Mouse (Mus musculus): ENCODE measurements around the gene Snx9. TPM values are rescaled to one million over a fixed set of nuclear protein-coding genes. Genes with fewer than 3 reads are reported as not detected.
A peak's percentile ranks its signal among the peaks of the same experiment; 100 is the strongest.

The Snx9 gene
- polyA plus RNA-seq (2012; rRNA removed): 28.0 and 66.3 TPM in 2 replicates

GRCm38 (mm10) chr17:5841128-5841942 is at the start of gene Snx9:
TSS of gene Snx9 (plus strand) at chr17:5841329.
- no peaks in the 10 kb centered on the region for H3K27me3 ChIP-seq (ENCODE audit: control insufficient read depth, insufficient read depth, low read length)
- H3K4me1 ChIP-seq (ENCODE audit: control insufficient read depth, insufficient read depth, insufficient read length, low read length): peaks cover 21% of the 10 kb centered on the region
- under 1% methylated on average over 123 of the region's 131 CpGs for WGBS
- H3K4me3 ChIP-seq (ENCODE audit: low read depth, low read length): peak within 1 kb of the TSS; percentile 74
- H3K36me3 ChIP-seq (ENCODE audit: control insufficient read depth, insufficient read depth, low read length): no peaks in the 10 kb centered on the region
- TF ChIP-seq POLR2A (IDR thresholded peaks at IDR 0.05; ENCODE audit: low read depth, low read length): peak; percentile 62; the same call in 1 of the 2 replicates
- TF ChIP-seq CTCF (IDR thresholded peaks at IDR 0.05; ENCODE audit: extremely low read depth, insufficient read length, insufficient replicate concordance, low read depth, low read length): no peak
- H3K27ac ChIP-seq (ENCODE audit: insufficient read depth, low read depth, low read length): peak within 1 kb of the TSS; percentile 98

GRCm38 (mm10) chr17:5792164-5792791 is 48.9 kb upstream of the Snx9 start:
- Histone ChIP-seq H3K27ac (ENCODE audit: insufficient read depth, low read depth, low read length) (no peak overlapping the region), H3K27me3 (ENCODE audit: control insufficient read depth, insufficient read depth, low read length) (no peaks in the 10 kb centered on the region), H3K4me1 (ENCODE audit: control insufficient read depth, insufficient read depth, insufficient read length, low read length) (peaks cover 16% of the 10 kb centered on the region; the same call in 1 of the 2 replicates), H3K4me3 (ENCODE audit: low read depth, low read length) (no peak overlapping the region), H3K36me3 (ENCODE audit: control insufficient read depth, insufficient read depth, low read length) (no peaks in the 10 kb centered on the region)
- WGBS: 92% methylated on average over 12 of the region's 12 CpGs
- TF ChIP-seq CTCF (IDR thresholded peaks at IDR 0.05; ENCODE audit: extremely low read depth, insufficient read length, insufficient replicate concordance, low read depth, low read length): no peak
- TF ChIP-seq POLR2A (IDR thresholded peaks at IDR 0.05; ENCODE audit: low read depth, low read length): no peak

GRCm38 (mm10) chr17:5793593-5793992 is 47.5 kb upstream of the Snx9 start:
- Histone ChIP-seq H3K36me3 (ENCODE audit: control insufficient read depth, insufficient read depth, low read length) (no peaks in the 10 kb centered on the region), H3K4me3 (ENCODE audit: low read depth, low read length) (no peak overlapping the region), H3K27ac (ENCODE audit: insufficient read depth, low read depth, low read length) (peak overlapping the region; percentile 57), H3K4me1 (ENCODE audit: control insufficient read depth, insufficient read depth, insufficient read length, low read length) (peaks cover 27% of the 10 kb centered on the region; the same call in 1 of the 2 replicates), H3K27me3 (ENCODE audit: control insufficient read depth, insufficient read depth, low read length) (no peaks in the 10 kb centered on the region)
- no peak for TF ChIP-seq CTCF (IDR thresholded peaks at IDR 0.05; ENCODE audit: extremely low read depth, insufficient read length, insufficient replicate concordance, low read depth, low read length)
- TF ChIP-seq POLR2A (IDR thresholded peaks at IDR 0.05; ENCODE audit: low read depth, low read length): no peak
- WGBS: 37% methylated on average over 4 of the region's 4 CpGs

GRCm38 (mm10) chr17:5794276-5794675 is 46.9 kb upstream of the Snx9 start:
- 72% methylated on average over 5 of the region's 5 CpGs for WGBS
- H3K27ac ChIP-seq (ENCODE audit: insufficient read depth, low read depth, low read length): peak overlapping the region; percentile 57; the same call in 1 of the 2 replicates
- no peak for TF ChIP-seq POLR2A (IDR thresholded peaks at IDR 0.05; ENCODE audit: low read depth, low read length)
- no peak for TF ChIP-seq CTCF (IDR thresholded peaks at IDR 0.05; ENCODE audit: extremely low read depth, insufficient read length, insufficient replicate concordance, low read depth, low read length)
- no peaks in the 10 kb centered on the region for H3K36me3 ChIP-seq (ENCODE audit: control insufficient read depth, insufficient read depth, low read length)
- H3K27me3 ChIP-seq (ENCODE audit: control insufficient read depth, insufficient read depth, low read length): no peaks in the 10 kb centered on the region
- no peak overlapping the region for H3K4me3 ChIP-seq (ENCODE audit: low read depth, low read length)
- H3K4me1 ChIP-seq (ENCODE audit: control insufficient read depth, insufficient read depth, insufficient read length, low read length): peaks cover 31% of the 10 kb centered on the region; the same call in 1 of the 2 replicates

- H3K4me1 ChIP-seq (ENCODE audit: control insufficient read depth, insufficient read depth, insufficient read length, low read length): peaks cover 38% of the 10 kb centered on the region
- H3K4me3 ChIP-seq (ENCODE audit: low read depth, low read length): no peak overlapping the region
- WGBS: 48% methylated on average over 5 of the region's 5 CpGs
- no peaks in the 10 kb centered on the region for H3K27me3 ChIP-seq (ENCODE audit: control insufficient read depth, insufficient read depth, low read length)
- TF ChIP-seq POLR2A (IDR thresholded peaks at IDR 0.05; ENCODE audit: low read depth, low read length): no peak
- no peak for TF ChIP-seq CTCF (IDR thresholded peaks at IDR 0.05; ENCODE audit: extremely low read depth, insufficient read length, insufficient replicate concordance, low read depth, low read length)
- peak overlapping the region; percentile 46 for H3K27ac ChIP-seq (ENCODE audit: insufficient read depth, low read depth, low read length)
- H3K36me3 ChIP-seq (ENCODE audit: control insufficient read depth, insufficient read depth, low read length): no peaks in the 10 kb centered on the region
Measured at GRCm38 (mm10) chr17:5795369-5795768, 45.8 kb upstream of the Snx9 start.

- TF ChIP-seq CTCF (IDR thresholded peaks at IDR 0.05; ENCODE audit: extremely low read depth, insufficient read length, insufficient replicate concordance, low read depth, low read length) (no peak), POLR2A (IDR thresholded peaks at IDR 0.05; ENCODE audit: low read depth, low read length) (no peak)
- H3K4me1 ChIP-seq (ENCODE audit: control insufficient read depth, insufficient read depth, insufficient read length, low read length): peaks cover 41% of the 10 kb centered on the region
- no peaks in the 10 kb centered on the region for H3K36me3 ChIP-seq (ENCODE audit: control insufficient read depth, insufficient read depth, low read length)
- H3K27me3 ChIP-seq (ENCODE audit: control insufficient read depth, insufficient read depth, low read length): no peaks in the 10 kb centered on the region
- H3K27ac ChIP-seq (ENCODE audit: insufficient read depth, low read depth, low read length): peak overlapping the region; percentile 46
- 1% methylated on average over 5 of the region's 5 CpGs for WGBS
- H3K4me3 ChIP-seq (ENCODE audit: low read depth, low read length): no peak overlapping the region
Measured at GRCm38 (mm10) chr17:5795878-5796277, 45.3 kb upstream of the Snx9 start.
